Mouse (Mus musculus) lung, embryonic 15.5 days (tissue): Measurements from ENCODE around the gene Pgls. TPM values are rescaled to one million over a fixed set of nuclear protein-coding genes. Genes with fewer than 3 reads are reported as not detected.

Experiments
- ATAC-seq: fragments of 200-750 bp; cut with Nextera tagmentation; 2 replicates; pipeline ENCODE4 v1.8.0; 2017; ENCODE audit warnings: moderate number of reproducible peaks, borderline replicate concordance; ENCODE audit not compliant: low FRiP score, low TSS enrichment; ENCODE audit errors: extremely low read depth
- H3K27ac ChIP-seq: fragments of 300-500 bp; sonication (generic); 2 replicates; pipeline ENCODE4 v1.5.1; 2015; ENCODE audit warnings: moderate library complexity, mild to moderate bottlenecking, inconsistent platforms
- H3K27me3 ChIP-seq: fragments of 300-500 bp; sonication (generic); 2 replicates; pipeline ENCODE4 v1.6.1; 2015; ENCODE audit warnings: inconsistent platforms
- H3K36me3 ChIP-seq: fragments of 300-500 bp; sonication (generic); 2 replicates; pipeline ENCODE4 v1.6.1; 2015; ENCODE audit warnings: inconsistent platforms
- H3K4me1 ChIP-seq: fragments of 300-500 bp; sonication (generic); 2 replicates; pipeline ENCODE4 v1.6.1; 2015; ENCODE audit warnings: inconsistent platforms
- H3K4me2 ChIP-seq: fragments of 300-500 bp; sonication (generic); 2 replicates; pipeline ENCODE4 v1.6.1; 2015; ENCODE audit warnings: inconsistent platforms, mild to moderate bottlenecking, moderate library complexity
- H3K4me3 ChIP-seq: fragments of 300-500 bp; sonication (generic); 2 replicates; pipeline ENCODE4 v1.5.1; 2015; ENCODE audit warnings: mild to moderate bottlenecking, inconsistent platforms
- H3K9ac ChIP-seq: fragments of 300-500 bp; sonication (generic); 2 replicates; pipeline ENCODE4 v1.6.1; 2015; ENCODE audit warnings: inconsistent platforms
- H3K9me3 ChIP-seq: fragments of 300-500 bp; sonication (generic); 2 replicates; pipeline ENCODE4 v1.6.1; 2016; ENCODE audit warnings: inconsistent platforms
- WGBS: fragments of 180-500 bp; shearing (Covaris S2); methylation state at CpG from one replicate; pipeline ENCODE4 v1.1.7; 2015; 5-methylcytosine and 5-hydroxymethylcytosine counted together
- polyA plus RNA-seq: library from polyadenylated mRNA; unstranded; fragments of >200 nt; fragmentation: Nextera tagmentation; extraction: Ambion mirVana; gene quantifications from 2 replicates; pipeline ENCODE4 v1.2.1, GENCODE M21; 2015

The Pgls gene
- 228 and 230 TPM in 2 replicates for polyA plus RNA-seq

- ATAC-seq = peak; percentile 93
- Histone ChIP-seq H3K4me3 (peak within 1 kb of the TSS; percentile 72), H3K9ac (peak within 1 kb of the TSS; percentile 83), H3K27me3 (no peaks in the 10 kb centered on the region), H3K27ac (peak within 1 kb of the TSS; percentile 98), H3K9me3 (no peaks in the 10 kb centered on the region), H3K4me2 (peak within 1 kb of the TSS; percentile 89), H3K36me3 (no peaks in the 10 kb centered on the region; the same call in 1 of the 2 replicates), H3K4me1 (peaks cover 28% of the 10 kb centered on the region)
- under 1% methylated on average over 71 of the region's 71 CpGs for WGBS
Measured at GRCm38 (mm10) chr8:71591471-71592373, at the start of gene Pgls. Pgls (plus strand) TSS chr8:71592176.

- Histone ChIP-seq H3K27me3 (no peaks in the 10 kb centered on the region), H3K4me3 (peak within 1 kb of the TSS; percentile 85), H3K27ac (peak within 1 kb of the TSS; percentile 24; the same call in 1 of the 2 replicates), H3K4me1 (peaks cover 16% of the 10 kb centered on the region), H3K4me2 (peak within 1 kb of the TSS; percentile 93), H3K9ac (peak within 1 kb of the TSS; percentile 79), H3K9me3 (no peaks in the 10 kb centered on the region), H3K36me3 (peaks cover 21% of the 10 kb centered on the region; the same call in 1 of the 2 replicates)
- ATAC-seq = peak; percentile 97
- WGBS = under 1% methylated on average over 55 of the region's 55 CpGs
Measured at GRCm38 (mm10) chr8:71542632-71543343, 49.2 kb upstream of the Pgls start, which contains the start of gene Mvb12a. Mvb12a (plus strand) TSS chr8:71542922.

- H3K4me1 ChIP-seq = peaks cover 12% of the 10 kb centered on the region
- H3K36me3 ChIP-seq = peaks cover 23% of the 10 kb centered on the region; the same call in 1 of the 2 replicates
- no peak for ATAC-seq
- H3K27me3 ChIP-seq = no peaks in the 10 kb centered on the region
- H3K27ac ChIP-seq = no peak overlapping the region
- H3K9me3 ChIP-seq = no peaks in the 10 kb centered on the region
- peak overlapping the region; percentile 93 for H3K4me2 ChIP-seq
- 76% methylated on average over 9 of the region's 9 CpGs for WGBS
- H3K9ac ChIP-seq = peak overlapping the region; percentile 79; the same call in 1 of the 2 replicates
- H3K4me3 ChIP-seq = peak overlapping the region; percentile 85
Measured at GRCm38 (mm10) chr8:71543755-71544154, 48.2 kb upstream of the Pgls start.

- no peaks in the 10 kb centered on the region for H3K9me3 ChIP-seq
- no peak overlapping the region for H3K4me3 ChIP-seq
- H3K4me1 ChIP-seq = peaks cover 12% of the 10 kb centered on the region
- no peak overlapping the region for H3K4me2 ChIP-seq
- H3K36me3 ChIP-seq = peaks cover 23% of the 10 kb centered on the region; the same call in 1 of the 2 replicates
- WGBS = 87% methylated on average over 11 of the region's 11 CpGs
- H3K27me3 ChIP-seq = no peaks in the 10 kb centered on the region
- no peak overlapping the region for H3K27ac ChIP-seq
- ATAC-seq = no peak
- no peak overlapping the region for H3K9ac ChIP-seq
Measured at GRCm38 (mm10) chr8:71545053-71545452, 46.9 kb upstream of the Pgls start.

- no peak for ATAC-seq
- Histone ChIP-seq H3K4me1 (peaks cover 13% of the 10 kb centered on the region), H3K4me3 (no peak overlapping the region), H3K27me3 (no peaks in the 10 kb centered on the region), H3K9me3 (no peaks in the 10 kb centered on the region), H3K9ac (no peak overlapping the region), H3K36me3 (peaks cover 23% of the 10 kb centered on the region; the same call in 1 of the 2 replicates), H3K27ac (no peak overlapping the region), H3K4me2 (no peak overlapping the region)
- 85% methylated on average over 7 of the region's 7 CpGs for WGBS
Measured at GRCm38 (mm10) chr8:71547590-71547989, 44.4 kb upstream of the Pgls start.

- H3K9ac ChIP-seq = no peak overlapping the region
- 45% methylated on average over 7 of the region's 7 CpGs for WGBS
- no peaks in the 10 kb centered on the region for H3K9me3 ChIP-seq
- peaks cover 18% of the 10 kb centered on the region; the same call in 1 of the 2 replicates for H3K36me3 ChIP-seq
- no peak overlapping the region for H3K4me2 ChIP-seq
- H3K27me3 ChIP-seq = 0 out of 2 replicates have a peak, but pooled peaks cover 2% of the 10 kb centered on the region
- no peak overlapping the region for H3K4me3 ChIP-seq
- H3K4me1 ChIP-seq = 0 out of 2 replicates have a peak, but pooled peaks cover 10% of the 10 kb centered on the region
- ATAC-seq = no peak
- H3K27ac ChIP-seq = no peak overlapping the region
Measured at GRCm38 (mm10) chr8:71550754-71551153, 41.2 kb upstream of the Pgls start.

GRCm38 (mm10) chr8:71552770-71553169, 39.2 kb upstream of the Pgls start:
- ATAC-seq = no peak
- Histone ChIP-seq H3K27ac (no peak overlapping the region), H3K27me3 (peaks cover 18% of the 10 kb centered on the region)

GRCm38 (mm10) chr8:71554001-71554400, 38.0 kb upstream of the Pgls start:
- Histone ChIP-seq H3K4me1 (peaks cover 21% of the 10 kb centered on the region), H3K4me3 (no peak overlapping the region), H3K27ac (no peak overlapping the region; the same call in 1 of the 2 replicates), H3K9ac (no peak overlapping the region), H3K27me3 (peaks cover 30% of the 10 kb centered on the region), H3K36me3 (no peaks in the 10 kb centered on the region), H3K9me3 (no peaks in the 10 kb centered on the region), H3K4me2 (no peak overlapping the region)
- no peak for ATAC-seq
- WGBS = 61% methylated on average over 6 of the region's 6 CpGs

More at GRCm38 (mm10) chr8:71552770-71553169, 39.2 kb upstream of the Pgls start:
- Histone ChIP-seq H3K9ac (no peak overlapping the region; the same call in 1 of the 2 replicates), H3K4me1 (0 out of 2 replicates have a peak, but pooled peaks cover 10% of the 10 kb centered on the region), H3K4me2 (no peak overlapping the region), H3K9me3 (no peaks in the 10 kb centered on the region), H3K36me3 (peaks cover 3% of the 10 kb centered on the region; the same call in 1 of the 2 replicates), H3K4me3 (no peak overlapping the region)
- 34% methylated on average over 6 of the region's 6 CpGs for WGBS

GRCm38 (mm10) chr8:71554644-71555043, 37.3 kb upstream of the Pgls start:
- Histone ChIP-seq H3K4me3 (no peak overlapping the region), H3K4me2 (no peak overlapping the region), H3K9ac (no peak overlapping the region), H3K27ac (no peak overlapping the region; the same call in 1 of the 2 replicates), H3K27me3 (peaks cover 37% of the 10 kb centered on the region), H3K36me3 (no peaks in the 10 kb centered on the region), H3K9me3 (no peaks in the 10 kb centered on the region), H3K4me1 (peaks cover 24% of the 10 kb centered on the region)
- WGBS = 74% methylated on average over 2 of the region's 2 CpGs
- ATAC-seq = no peak

- 3% methylated on average over 70 of the region's 70 CpGs for WGBS
Measured at GRCm38 (mm10) chr8:71558071-71558957, 33.7 kb upstream of the Pgls start, which contains the start of gene Tmem221. Tmem221 (minus strand) TSS chr8:71558871.

More at GRCm38 (mm10) chr8:71558071-71558957, 33.7 kb upstream of the Pgls start, which contains the start of gene Tmem221:
- H3K4me2 ChIP-seq = peak within 1 kb of the TSS; percentile 89
- H3K27me3 ChIP-seq = peaks cover 71% of the 10 kb centered on the region
- peak; percentile 33 for ATAC-seq
- H3K9ac ChIP-seq = peak within 1 kb of the TSS; percentile 33
- H3K4me3 ChIP-seq = peak within 1 kb of the TSS; percentile 49
- H3K9me3 ChIP-seq = no peaks in the 10 kb centered on the region
- H3K36me3 ChIP-seq = no peaks in the 10 kb centered on the region
- H3K4me1 ChIP-seq = peaks cover 28% of the 10 kb centered on the region
- no peak within 1 kb of the TSS for H3K27ac ChIP-seq
